Mouse (Mus musculus): ENCODE results near the gene Magi1. TPM values are rescaled to one million over a fixed set of nuclear protein-coding genes. Genes with fewer than 3 reads are reported as not detected.

Gene Magi1
- polyA plus RNA-seq, 1 experiment from 2014 or later = 29.9 TPM

DNA sequence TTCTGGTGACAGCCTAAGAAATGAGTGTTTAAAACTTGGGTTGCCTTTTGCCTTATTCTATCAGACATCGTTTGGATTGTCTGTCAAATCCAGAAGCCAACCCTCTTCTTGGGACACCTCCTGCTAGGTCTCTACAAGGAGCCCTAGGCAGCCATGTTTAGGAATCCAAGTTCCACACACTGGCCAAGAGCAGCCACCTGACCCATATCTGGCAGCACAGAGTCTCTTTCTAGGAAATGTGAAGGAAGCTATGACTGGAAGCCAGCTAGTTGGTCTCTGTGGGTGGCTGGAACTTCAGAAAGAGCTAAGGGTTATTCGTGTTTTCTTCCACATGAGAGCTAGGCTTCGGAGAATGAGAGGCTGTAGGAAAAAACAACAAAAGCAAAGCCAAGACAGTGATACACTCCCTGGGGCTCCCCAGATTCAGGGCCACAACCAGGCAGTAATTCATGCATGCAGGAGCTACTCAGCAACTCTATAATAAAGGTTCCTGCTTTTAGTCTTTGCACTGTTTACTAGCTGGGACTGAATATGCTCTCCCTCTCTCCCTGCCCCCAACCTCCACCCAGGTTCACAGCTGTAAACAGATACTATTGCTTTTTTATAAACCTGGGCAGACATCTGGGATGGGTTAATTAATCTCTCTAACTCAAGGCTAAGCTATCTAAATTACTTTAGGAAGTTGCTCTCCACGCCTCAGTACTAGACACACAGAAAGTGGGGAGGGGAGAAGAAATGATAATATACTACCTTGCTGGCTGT lies 188.6 kb downstream of the Magi1 start:
- Histone ChIP-seq H3K9me3 (replicated peaks) (no peaks in the 10 kb centered on the region), H3K27ac (replicated peaks) (no peak overlapping the region), H3K4me2 (no peak overlapping the region), H3K4me3 (replicated peaks) (no peak overlapping the region), H3K4me1 (peaks cover 14% of the 10 kb centered on the region; the same call in 1 of the 2 replicates), H3K9ac (replicated peaks) (no peak overlapping the region), H3K27me3 (replicated peaks) (no peaks in the 10 kb centered on the region), H3K36me3 (no peaks in the 10 kb centered on the region)
- ATAC-seq (ENCODE audit: low FRiP score) = no peak
- 48% methylated on average over 4 of the region's 4 CpGs for WGBS

DNA sequence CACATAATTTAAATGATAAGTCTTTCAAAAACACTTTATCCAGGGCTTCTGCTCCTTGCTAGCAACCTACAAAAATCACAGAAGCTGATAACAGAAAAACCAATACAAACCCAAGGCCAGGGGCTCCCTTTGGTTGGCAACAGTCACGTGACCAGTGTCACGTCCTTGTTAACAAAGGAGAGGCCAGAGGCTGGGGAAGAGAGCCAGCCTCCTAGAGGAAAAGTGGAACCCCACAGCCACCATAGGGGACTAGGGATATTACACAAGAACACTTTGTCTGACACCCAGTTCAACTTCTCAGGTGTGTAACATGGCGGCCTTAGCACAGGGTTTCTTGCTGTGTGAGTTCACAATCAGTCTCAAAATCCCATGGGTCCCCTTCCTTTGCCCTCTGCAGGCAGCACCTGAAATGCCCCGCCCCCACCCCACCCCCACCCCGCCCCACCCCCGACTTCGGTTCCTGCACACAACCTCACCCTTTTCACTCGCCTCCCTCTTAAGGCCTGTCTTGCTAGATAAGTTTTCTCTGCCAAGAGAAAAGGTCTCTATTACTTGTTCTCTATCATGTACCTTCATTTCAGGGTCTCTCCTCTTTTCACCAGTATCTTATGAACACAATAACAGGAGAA lies 190.6 kb downstream of the Magi1 start:
- no peak for ATAC-seq (ENCODE audit: low FRiP score)
- H3K9me3 ChIP-seq (replicated peaks) = no peaks in the 10 kb centered on the region
- H3K4me2 ChIP-seq = no peak overlapping the region
- H3K4me3 ChIP-seq (replicated peaks) = no peak overlapping the region
- no peaks in the 10 kb centered on the region for H3K27me3 ChIP-seq (replicated peaks)
- WGBS = 47% methylated on average over 8 of the region's 8 CpGs
- no peaks in the 10 kb centered on the region for H3K36me3 ChIP-seq
- no peak overlapping the region for H3K9ac ChIP-seq (replicated peaks)
- no peak overlapping the region for H3K27ac ChIP-seq (replicated peaks)
- peaks cover 17% of the 10 kb centered on the region; the same call in 1 of the 2 replicates for H3K4me1 ChIP-seq

DNA sequence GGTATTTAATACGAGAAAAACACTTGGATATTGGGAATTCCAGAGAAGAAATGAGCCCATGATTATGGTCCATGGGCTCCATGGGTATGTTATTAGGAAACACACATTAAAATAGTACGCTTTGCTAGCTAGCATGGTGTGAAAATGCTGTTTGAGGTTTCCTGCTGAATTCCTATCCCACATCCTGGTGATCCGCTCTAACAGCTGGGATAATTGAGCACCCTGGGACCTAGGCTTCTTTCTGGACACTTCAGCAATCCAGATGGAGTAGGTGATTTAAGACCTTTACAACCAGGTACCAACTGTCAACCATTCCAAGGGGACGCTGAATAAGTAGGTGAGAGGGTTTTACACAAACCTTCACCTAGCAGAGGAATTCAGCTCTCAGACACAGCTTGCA lies 191.2 kb downstream of the Magi1 start:
- Histone ChIP-seq H3K4me3 (replicated peaks) (no peak overlapping the region), H3K36me3 (no peaks in the 10 kb centered on the region), H3K9ac (replicated peaks) (no peak overlapping the region), H3K9me3 (replicated peaks) (no peaks in the 10 kb centered on the region), H3K4me2 (no peak overlapping the region), H3K4me1 (peaks cover 17% of the 10 kb centered on the region; the same call in 1 of the 2 replicates), H3K27ac (replicated peaks) (no peak overlapping the region), H3K27me3 (replicated peaks) (no peaks in the 10 kb centered on the region)
- 68% methylated on average over 4 of the region's 4 CpGs for WGBS
- no peak for ATAC-seq (ENCODE audit: low FRiP score)

DNA sequence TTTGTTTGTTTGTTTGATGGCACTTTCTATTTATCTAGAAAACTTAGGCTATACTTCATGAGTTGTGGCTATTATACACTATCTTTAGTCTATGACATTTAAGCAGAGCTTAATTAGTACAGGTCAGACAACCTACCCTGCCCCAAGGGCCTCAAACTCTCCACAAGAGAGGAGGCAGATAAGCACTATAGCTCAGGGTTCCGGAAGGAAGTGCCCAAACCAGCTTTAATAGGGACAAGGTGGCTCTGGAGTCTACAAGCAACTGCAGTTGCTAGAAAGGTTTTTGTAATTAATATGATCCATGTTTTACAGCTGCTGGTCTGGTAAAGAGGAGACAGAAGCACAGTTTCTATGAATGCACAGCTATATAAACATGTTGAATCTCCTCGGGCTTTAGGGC lies 196.9 kb downstream of the Magi1 start:
- ATAC-seq (ENCODE audit: low FRiP score) = no peak
- Histone ChIP-seq H3K4me2 (no peak overlapping the region), H3K27me3 (replicated peaks) (no peaks in the 10 kb centered on the region), H3K4me1 (peaks cover 6% of the 10 kb centered on the region; the same call in 1 of the 2 replicates), H3K9ac (replicated peaks) (no peak overlapping the region), H3K27ac (replicated peaks) (no peak overlapping the region), H3K36me3 (no peaks in the 10 kb centered on the region), H3K4me3 (replicated peaks) (no peak overlapping the region), H3K9me3 (replicated peaks) (no peaks in the 10 kb centered on the region)
- WGBS = 72% methylated on average over 2 of the region's 2 CpGs

DNA sequence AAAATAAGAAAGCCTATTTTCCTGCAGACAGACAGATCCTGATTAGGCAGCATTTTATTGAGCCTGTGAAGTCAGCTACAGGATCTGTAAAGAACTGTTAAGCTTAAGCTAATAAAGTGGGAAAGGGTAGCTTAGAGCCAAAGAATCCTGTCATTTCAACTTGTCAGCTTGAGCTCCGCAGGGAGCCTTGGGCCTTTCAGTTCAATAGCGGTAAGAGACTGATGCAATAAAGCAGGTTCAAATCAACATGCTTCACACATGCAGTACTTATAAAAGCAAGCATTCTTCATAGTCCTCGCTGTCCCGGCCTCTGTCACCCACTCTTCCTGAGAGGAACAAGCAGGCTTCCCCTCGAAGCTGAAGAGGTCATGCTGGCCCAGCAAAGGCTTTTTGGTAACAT lies 199.0 kb downstream of the Magi1 start:
- WGBS = 16% methylated on average over 5 of the region's 5 CpGs
- no peak overlapping the region for H3K27ac ChIP-seq (replicated peaks)
- H3K4me1 ChIP-seq = no peaks in the 10 kb centered on the region

DNA sequence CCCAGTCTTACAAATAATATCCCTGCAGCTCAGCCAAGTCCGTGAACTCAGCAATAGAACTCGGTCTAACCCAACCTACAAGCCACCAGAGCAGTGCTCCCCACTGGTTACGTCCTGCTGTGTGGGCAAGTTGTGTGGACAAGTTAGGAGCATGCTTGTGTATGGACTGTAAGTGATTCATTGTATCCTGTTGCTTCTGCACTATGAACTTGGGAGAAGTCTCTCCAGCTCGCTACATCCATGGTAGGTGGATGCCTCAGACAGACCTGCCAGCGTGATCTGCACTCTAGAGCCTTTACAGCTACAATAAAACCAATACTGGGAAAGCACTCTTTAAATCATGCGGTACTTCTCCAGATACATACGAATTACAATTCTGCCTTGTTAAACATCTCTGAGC lies 200.3 kb downstream of the Magi1 start:
- Histone ChIP-seq H3K9ac (replicated peaks) (no peak overlapping the region), H3K4me2 (no peak overlapping the region), H3K27me3 (replicated peaks) (no peaks in the 10 kb centered on the region), H3K27ac (replicated peaks) (no peak overlapping the region), H3K4me3 (replicated peaks) (no peak overlapping the region), H3K36me3 (no peaks in the 10 kb centered on the region), H3K9me3 (replicated peaks) (no peaks in the 10 kb centered on the region), H3K4me1 (no peaks in the 10 kb centered on the region)
- no peak for ATAC-seq (ENCODE audit: low FRiP score)
- WGBS = 85% methylated on average over 7 of the region's 7 CpGs

More for the DNA sequence above, 199.0 kb downstream of the Magi1 start:
- no peaks in the 10 kb centered on the region for H3K9me3 ChIP-seq (replicated peaks)
- H3K9ac ChIP-seq (replicated peaks) = no peak overlapping the region
- H3K4me3 ChIP-seq (replicated peaks) = no peak overlapping the region
- H3K27me3 ChIP-seq (replicated peaks) = no peaks in the 10 kb centered on the region
- no peaks in the 10 kb centered on the region for H3K36me3 ChIP-seq
- no peak for ATAC-seq (ENCODE audit: low FRiP score)
- H3K4me2 ChIP-seq = no peak overlapping the region

DNA sequence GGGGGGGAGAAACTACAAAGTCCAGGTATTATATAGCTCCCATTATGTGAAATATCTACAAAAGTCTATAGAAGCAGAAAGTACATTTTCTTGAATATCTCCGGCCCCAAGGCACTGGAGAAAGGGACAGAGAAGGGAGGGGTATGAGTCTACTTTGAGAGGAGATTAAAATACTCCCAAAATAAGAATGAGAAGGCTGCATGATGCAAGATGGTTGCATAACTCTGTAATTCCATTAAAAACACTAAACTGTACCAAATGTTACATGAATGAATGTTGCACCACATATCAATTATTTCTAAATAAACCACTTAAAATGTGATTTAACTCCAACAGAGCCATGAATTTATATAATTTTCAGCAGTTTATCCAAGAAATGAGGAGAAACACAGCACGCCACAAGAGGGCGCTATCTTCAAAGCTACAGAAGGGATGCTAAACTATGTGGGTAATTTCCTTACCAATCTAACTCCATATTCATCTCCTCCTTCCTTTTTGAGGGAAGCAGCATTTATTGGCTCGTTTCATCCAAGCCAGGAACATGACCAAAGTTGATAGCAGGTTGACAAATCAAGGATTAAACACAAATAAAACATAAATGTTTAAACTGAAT lies 202.7 kb downstream of the Magi1 start:
- Histone ChIP-seq H3K27me3 (replicated peaks) (no peaks in the 10 kb centered on the region), H3K27ac (replicated peaks) (no peak overlapping the region), H3K9ac (replicated peaks) (no peak overlapping the region), H3K4me3 (replicated peaks) (no peak overlapping the region), H3K4me1 (no peaks in the 10 kb centered on the region), H3K9me3 (replicated peaks) (no peaks in the 10 kb centered on the region), H3K36me3 (no peaks in the 10 kb centered on the region), H3K4me2 (no peak overlapping the region)
- ATAC-seq (ENCODE audit: low FRiP score) = no peak
- 14% methylated on average over 4 of the region's 4 CpGs for WGBS

DNA sequence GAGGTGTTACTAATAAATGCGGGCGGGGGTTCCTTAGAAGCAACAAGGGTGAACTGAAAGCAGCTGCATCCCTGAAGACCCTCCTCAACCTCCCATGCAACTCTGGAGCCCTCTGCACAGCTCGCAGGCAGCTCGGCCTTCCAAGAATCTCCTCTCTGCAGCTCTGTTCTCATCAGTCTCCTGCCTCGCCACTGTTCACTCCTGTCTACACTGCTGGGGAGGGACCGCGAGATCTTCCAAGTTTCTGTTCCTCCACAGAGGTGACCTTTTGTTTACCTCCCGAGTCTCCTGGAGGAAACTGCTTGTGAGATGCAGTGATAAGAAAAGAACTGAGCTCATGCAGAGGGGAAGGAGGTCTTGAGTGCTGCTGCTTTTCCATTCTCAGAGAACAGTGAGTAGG lies 204.8 kb downstream of the Magi1 start:
- ATAC-seq (ENCODE audit: low FRiP score) = no peak

DNA sequence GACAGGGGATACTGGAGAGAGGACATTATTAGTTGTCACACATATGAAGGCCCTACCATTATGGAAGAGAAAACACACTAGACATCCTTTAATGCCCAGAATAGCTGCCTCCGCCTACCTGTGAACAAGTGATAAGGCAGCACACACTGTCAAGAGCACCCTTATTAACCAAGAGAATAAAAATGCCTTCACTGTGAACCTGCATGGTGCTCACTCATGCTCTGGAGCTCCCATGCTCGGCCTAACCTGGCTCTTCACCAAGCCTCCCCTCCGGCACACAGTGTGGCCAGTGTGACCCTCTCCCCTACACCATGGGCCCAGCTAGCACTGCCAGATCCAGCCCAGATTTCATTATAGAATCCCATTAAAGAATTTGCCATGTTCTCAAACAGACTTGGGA lies 206.7 kb downstream of the Magi1 start:
- H3K4me2 ChIP-seq = no peak overlapping the region
- no peaks in the 10 kb centered on the region for H3K36me3 ChIP-seq
- H3K27me3 ChIP-seq (replicated peaks) = no peaks in the 10 kb centered on the region
- no peak overlapping the region for H3K4me3 ChIP-seq (replicated peaks)
- H3K27ac ChIP-seq (replicated peaks) = no peak overlapping the region
- peaks cover 3% of the 10 kb centered on the region; the same call in 1 of the 2 replicates for H3K4me1 ChIP-seq
- no peak overlapping the region for H3K9ac ChIP-seq (replicated peaks)
- no peaks in the 10 kb centered on the region for H3K9me3 ChIP-seq (replicated peaks)
- no peak for ATAC-seq (ENCODE audit: low FRiP score)
- WGBS = 94% methylated on average over 3 of the region's 3 CpGs

More for the DNA sequence above, 204.8 kb downstream of the Magi1 start:
- Histone ChIP-seq H3K27me3 (replicated peaks) (no peaks in the 10 kb centered on the region), H3K9ac (replicated peaks) (no peak overlapping the region), H3K4me1 (peaks cover 3% of the 10 kb centered on the region; the same call in 1 of the 2 replicates), H3K9me3 (replicated peaks) (no peaks in the 10 kb centered on the region), H3K27ac (replicated peaks) (no peak overlapping the region), H3K4me2 (no peak overlapping the region), H3K36me3 (no peaks in the 10 kb centered on the region), H3K4me3 (replicated peaks) (no peak overlapping the region)
- 43% methylated on average over 8 of the region's 8 CpGs for WGBS

DNA sequence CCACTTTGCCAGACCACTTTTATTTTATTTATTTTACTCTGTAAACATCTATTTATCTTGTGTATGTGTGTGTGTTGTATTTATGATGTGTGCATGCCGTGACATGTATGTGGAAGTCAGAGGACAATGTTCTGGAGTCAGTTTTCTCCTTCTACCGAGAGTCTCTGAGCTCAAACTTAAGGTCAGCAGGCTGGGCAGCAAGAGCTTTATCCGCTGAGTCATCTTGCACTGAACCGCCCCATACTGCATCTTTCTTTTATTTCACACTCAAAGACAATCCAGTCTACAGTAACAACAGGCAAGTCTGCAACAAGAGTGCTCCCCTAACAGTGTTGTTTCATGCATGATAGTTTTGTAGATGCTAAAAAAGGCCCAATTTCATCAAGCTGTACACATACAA lies 207.7 kb downstream of the Magi1 start:
- ATAC-seq (ENCODE audit: low FRiP score) = no peak
- H3K9me3 ChIP-seq (replicated peaks) = no peaks in the 10 kb centered on the region

DNA sequence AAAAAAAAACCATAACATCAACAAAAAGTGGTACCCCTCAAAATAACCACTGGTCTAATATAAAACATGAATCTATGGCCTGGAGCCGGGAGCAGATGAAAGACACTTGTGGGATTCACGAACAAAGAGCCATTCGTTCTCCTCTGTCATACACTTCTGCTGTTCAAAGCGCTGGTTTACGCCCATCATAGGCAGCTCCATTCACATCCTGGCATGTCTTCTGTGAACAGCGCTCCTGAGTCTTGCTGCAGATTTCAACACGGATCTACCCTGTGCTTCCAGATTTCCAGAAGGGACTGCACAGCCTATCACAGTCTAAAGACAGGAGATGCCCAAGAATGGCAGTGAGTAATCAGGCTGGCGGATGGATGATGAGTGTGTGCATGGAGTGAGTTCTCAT lies 208.5 kb downstream of the Magi1 start:
- no peak overlapping the region for H3K4me3 ChIP-seq (replicated peaks)
- no peak for ATAC-seq (ENCODE audit: low FRiP score)
- H3K9ac ChIP-seq (replicated peaks) = no peak overlapping the region
- H3K27me3 ChIP-seq (replicated peaks) = no peaks in the 10 kb centered on the region
- WGBS = 60% methylated on average over 8 of the region's 8 CpGs
- no peak overlapping the region for H3K27ac ChIP-seq (replicated peaks)
- no peaks in the 10 kb centered on the region for H3K36me3 ChIP-seq
- H3K9me3 ChIP-seq (replicated peaks) = no peaks in the 10 kb centered on the region
- H3K4me2 ChIP-seq = no peak overlapping the region
- H3K4me1 ChIP-seq = peaks cover 3% of the 10 kb centered on the region; the same call in 1 of the 2 replicates

More for the DNA sequence above, 207.7 kb downstream of the Magi1 start:
- Histone ChIP-seq H3K9ac (replicated peaks) (no peak overlapping the region), H3K4me2 (no peak overlapping the region), H3K27ac (replicated peaks) (no peak overlapping the region), H3K4me1 (peaks cover 3% of the 10 kb centered on the region; the same call in 1 of the 2 replicates), H3K27me3 (replicated peaks) (no peaks in the 10 kb centered on the region), H3K4me3 (replicated peaks) (no peak overlapping the region), H3K36me3 (no peaks in the 10 kb centered on the region)
- WGBS = 95% methylated on average over 4 of the region's 4 CpGs

DNA sequence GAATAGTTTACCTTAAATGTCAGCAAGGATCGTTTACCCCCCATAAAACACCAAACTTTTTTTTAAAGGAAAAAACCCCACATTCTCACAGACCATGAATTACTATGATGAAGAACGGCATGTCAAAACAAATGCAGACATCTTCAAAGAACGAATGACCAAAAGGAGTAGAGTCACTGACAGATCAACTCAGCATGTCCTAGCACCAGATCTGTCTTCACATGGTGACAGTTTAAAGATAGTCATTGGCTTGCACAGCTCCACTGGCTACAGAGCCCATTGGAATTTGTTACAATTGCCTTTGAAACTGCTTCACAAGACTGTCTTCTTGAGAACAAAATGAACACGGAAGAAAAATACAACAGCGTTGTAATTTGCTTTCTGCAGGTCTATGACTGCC lies 212.0 kb downstream of the Magi1 start:
- Histone ChIP-seq H3K27me3 (replicated peaks) (no peaks in the 10 kb centered on the region), H3K4me1 (peaks cover 3% of the 10 kb centered on the region; the same call in 1 of the 2 replicates), H3K4me3 (replicated peaks) (no peak overlapping the region), H3K9ac (replicated peaks) (no peak overlapping the region), H3K4me2 (no peak overlapping the region), H3K9me3 (replicated peaks) (no peaks in the 10 kb centered on the region), H3K27ac (replicated peaks) (no peak overlapping the region), H3K36me3 (no peaks in the 10 kb centered on the region)
- no peak for ATAC-seq (ENCODE audit: low FRiP score)
- 66% methylated on average over 5 of the region's 5 CpGs for WGBS
